Mouse (Mus musculus) hindbrain, embryonic 15.5 days (tissue): ENCODE measurements at regions not wholly inside any gene's neighbourhood (a gene's known extent, or its start where the extent isn't known, plus 50 kb on each side); places are given as distances from the start of the nearest gene placed in this dataset.

Experiments
- ATAC-seq: fragments of 200-750 bp; cut with Nextera tagmentation; 2 replicates; pipeline ENCODE4 v1.8.0; 2017; ENCODE audit warnings: low read depth, moderate number of reproducible peaks, moderate TSS enrichment; ENCODE audit not compliant: low FRiP score
- H3K27ac ChIP-seq: fragments of 300-500 bp; sonication (generic); replicated peaks from 2 replicates; pipeline ENCODE4 v1.5.1; 2015; ENCODE audit warnings: mild to moderate bottlenecking, inconsistent platforms
- H3K27me3 ChIP-seq: fragments of 300-500 bp; sonication (generic); 2 replicates; pipeline ENCODE4 v1.6.1; 2015; ENCODE audit warnings: control low read depth, inconsistent platforms
- H3K36me3 ChIP-seq: fragments of 300-500 bp; sonication (generic); 2 replicates; pipeline ENCODE4 v1.6.1; 2015; ENCODE audit warnings: control low read depth, inconsistent platforms
- H3K4me1 ChIP-seq: fragments of 300-500 bp; sonication (generic); replicated peaks from 2 replicates; pipeline ENCODE4 v1.6.1; 2015; ENCODE audit warnings: control low read depth, inconsistent platforms
- H3K4me2 ChIP-seq: fragments of 300-500 bp; sonication (generic); 2 replicates; pipeline ENCODE4 v1.6.1; 2015; ENCODE audit warnings: moderate library complexity, mild to moderate bottlenecking, inconsistent platforms
- H3K4me3 ChIP-seq: fragments of 300-500 bp; sonication (generic); 2 replicates; pipeline ENCODE4 v1.5.1; 2015; ENCODE audit warnings: mild to moderate bottlenecking, inconsistent platforms
- H3K9ac ChIP-seq: fragments of 300-500 bp; sonication (generic); 2 replicates; pipeline ENCODE4 v1.6.1; 2015; ENCODE audit warnings: inconsistent platforms
- H3K9me3 ChIP-seq: fragments of 300-500 bp; sonication (generic); 2 replicates; pipeline ENCODE4 v1.6.1; 2016; ENCODE audit warnings: control low read depth, inconsistent platforms
- WGBS: fragments of 180-500 bp; shearing (Covaris S2); methylation state at CpG from one replicate; pipeline ENCODE4 v1.1.7; 2015; 5-methylcytosine and 5-hydroxymethylcytosine counted together

GRCm38 (mm10) chr4:99394244-99394643 lies 98.5 kb downstream of the Gm12689 start:
- no peaks in the 10 kb centered on the region for H3K27me3 ChIP-seq
- H3K27ac ChIP-seq, result no peak overlapping the region
- 64% methylated on average over 2 of the region's 3 CpGs for WGBS
- no peaks in the 10 kb centered on the region for H3K4me1 ChIP-seq
- no peaks in the 10 kb centered on the region for H3K9me3 ChIP-seq
- no peak for ATAC-seq
- H3K9ac ChIP-seq, result no peak overlapping the region
- no peak overlapping the region for H3K4me2 ChIP-seq
- H3K36me3 ChIP-seq, result no peaks in the 10 kb centered on the region
- H3K4me3 ChIP-seq, result no peak overlapping the region

- H3K36me3 ChIP-seq, result no peaks in the 10 kb centered on the region
- no peak for ATAC-seq
- H3K4me1 ChIP-seq, result no peaks in the 10 kb centered on the region
- H3K9ac ChIP-seq, result no peak overlapping the region
- WGBS, result 84% methylated on average over 7 of the region's 7 CpGs
- no peak overlapping the region for H3K27ac ChIP-seq
- no peak overlapping the region for H3K4me2 ChIP-seq
- H3K9me3 ChIP-seq, result no peaks in the 10 kb centered on the region
- no peaks in the 10 kb centered on the region for H3K27me3 ChIP-seq
- H3K4me3 ChIP-seq, result no peak overlapping the region
Measured at GRCm38 (mm10) chr4:99407466-99407865, 111.8 kb downstream of the Gm12689 start.

- 74% methylated on average over 1 of the region's 1 CpGs for WGBS
- no peak overlapping the region for H3K9ac ChIP-seq
- no peak for ATAC-seq
Measured at GRCm38 (mm10) chr4:99423449-99423848, 127.7 kb downstream of the Gm12689 start.

GRCm38 (mm10) chr4:99445077-99445754 lies 149.5 kb downstream of the Gm12689 start:
- H3K9me3 ChIP-seq, result no peaks in the 10 kb centered on the region
- peak overlapping the region; percentile 46; the same call in 1 of the 2 replicates for H3K27ac ChIP-seq
- peak overlapping the region; percentile 34 for H3K4me3 ChIP-seq
- no peaks in the 10 kb centered on the region for H3K36me3 ChIP-seq
- 41% methylated on average over 28 of the region's 28 CpGs for WGBS
- H3K27me3 ChIP-seq, result no peaks in the 10 kb centered on the region
- peak overlapping the region; percentile 40; the same call in 1 of the 2 replicates for H3K9ac ChIP-seq
- H3K4me1 ChIP-seq, result 0 out of 2 replicates have a peak, but pooled peaks cover 6% of the 10 kb centered on the region
- ATAC-seq, result peak; percentile 87
- peak overlapping the region; percentile 62 for H3K4me2 ChIP-seq

More at GRCm38 (mm10) chr4:99423449-99423848, 127.7 kb downstream of the Gm12689 start:
- Histone ChIP-seq H3K36me3 (no peaks in the 10 kb centered on the region), H3K9me3 (no peaks in the 10 kb centered on the region), H3K27ac (no peak overlapping the region), H3K4me2 (no peak overlapping the region), H3K4me3 (no peak overlapping the region), H3K27me3 (0 out of 2 replicates have a peak, but pooled peaks cover 3% of the 10 kb centered on the region), H3K4me1 (no peaks in the 10 kb centered on the region)

GRCm38 (mm10) chr4:99445755-99446128 lies 150.0 kb downstream of the Gm12689 start:
- Histone ChIP-seq H3K4me1 (0 out of 2 replicates have a peak, but pooled peaks cover 6% of the 10 kb centered on the region), H3K9ac (no peak overlapping the region), H3K36me3 (no peaks in the 10 kb centered on the region), H3K4me3 (peak overlapping the region; percentile 34), H3K27ac (no peak overlapping the region), H3K4me2 (peak overlapping the region; percentile 62), H3K27me3 (no peaks in the 10 kb centered on the region), H3K9me3 (no peaks in the 10 kb centered on the region)
- ATAC-seq, result peak; percentile 57
- WGBS, result 57% methylated on average over 9 of the region's 9 CpGs

GRCm38 (mm10) chr4:99458984-99459383 lies 163.3 kb downstream of the Gm12689 start:
- no peak overlapping the region for H3K27ac ChIP-seq
- no peak for ATAC-seq
- no peaks in the 10 kb centered on the region for H3K36me3 ChIP-seq
- H3K27me3 ChIP-seq, result peaks cover 49% of the 10 kb centered on the region
- 48% methylated on average over 4 of the region's 4 CpGs for WGBS
- H3K9ac ChIP-seq, result no peak overlapping the region
- peak overlapping the region; percentile 40 for H3K4me2 ChIP-seq
- no peak overlapping the region for H3K4me3 ChIP-seq
- no peaks in the 10 kb centered on the region for H3K9me3 ChIP-seq
- peaks cover 13% of the 10 kb centered on the region for H3K4me1 ChIP-seq

- peak; percentile 94 for ATAC-seq
- Histone ChIP-seq H3K36me3 (no peaks in the 10 kb centered on the region), H3K27me3 (peaks cover 53% of the 10 kb centered on the region), H3K9me3 (no peaks in the 10 kb centered on the region), H3K27ac (0 out of 2 replicates have a peak overlapping the region, but pooled peaks have one; percentile 43), H3K4me2 (peak overlapping the region; percentile 40), H3K4me3 (no peak overlapping the region), H3K4me1 (peaks cover 13% of the 10 kb centered on the region), H3K9ac (no peak overlapping the region)
- 4% methylated on average over 14 of the region's 14 CpGs for WGBS
Measured at GRCm38 (mm10) chr4:99459436-99459835, 163.7 kb downstream of the Gm12689 start.

GRCm38 (mm10) chr4:99465493-99465892 lies 169.8 kb downstream of the Gm12689 start:
- Histone ChIP-seq H3K4me3 (no peak overlapping the region), H3K4me1 (peaks cover 4% of the 10 kb centered on the region; the same call in 1 of the 2 replicates), H3K27ac (no peak overlapping the region), H3K9me3 (no peaks in the 10 kb centered on the region), H3K4me2 (no peak overlapping the region), H3K27me3 (peaks cover 39% of the 10 kb centered on the region), H3K36me3 (no peaks in the 10 kb centered on the region), H3K9ac (no peak overlapping the region)
- 64% methylated on average over 9 of the region's 9 CpGs for WGBS
- ATAC-seq, result no peak

GRCm38 (mm10) chr4:99475701-99476218 lies 180.1 kb downstream of the Gm12689 start:
- peaks cover 8% of the 10 kb centered on the region; the same call in 1 of the 2 replicates for H3K4me1 ChIP-seq
- H3K9ac ChIP-seq, result no peak overlapping the region
- no peaks in the 10 kb centered on the region for H3K36me3 ChIP-seq
- H3K4me2 ChIP-seq, result no peak overlapping the region
- no peak overlapping the region for H3K27ac ChIP-seq
- no peaks in the 10 kb centered on the region for H3K9me3 ChIP-seq
- peaks cover 7% of the 10 kb centered on the region; the same call in 1 of the 2 replicates for H3K27me3 ChIP-seq
- ATAC-seq, result no peak
- 16% methylated on average over 11 of the region's 11 CpGs for WGBS
- no peak overlapping the region for H3K4me3 ChIP-seq

GRCm38 (mm10) chr4:99484271-99484670 lies 171.8 kb upstream of the Foxd3 start:
- no peaks in the 10 kb centered on the region for H3K9me3 ChIP-seq
- H3K4me3 ChIP-seq, result no peak overlapping the region
- H3K27ac ChIP-seq, result no peak overlapping the region
- H3K36me3 ChIP-seq, result no peaks in the 10 kb centered on the region
- 0 out of 2 replicates have a peak, but pooled peaks cover 3% of the 10 kb centered on the region for H3K27me3 ChIP-seq
- 71% methylated on average over 4 of the region's 4 CpGs for WGBS
- no peaks in the 10 kb centered on the region for H3K4me1 ChIP-seq
- no peak for ATAC-seq
- no peak overlapping the region for H3K4me2 ChIP-seq
- no peak overlapping the region for H3K9ac ChIP-seq

- H3K36me3 ChIP-seq, result no peaks in the 10 kb centered on the region
- H3K4me3 ChIP-seq, result no peak overlapping the region
- peaks cover 16% of the 10 kb centered on the region; the same call in 1 of the 2 replicates for H3K27me3 ChIP-seq
- H3K9ac ChIP-seq, result no peak overlapping the region
- no peaks in the 10 kb centered on the region for H3K4me1 ChIP-seq
- no peaks in the 10 kb centered on the region for H3K9me3 ChIP-seq
- no peak overlapping the region for H3K4me2 ChIP-seq
- WGBS, result 78% methylated on average over 12 of the region's 12 CpGs
- ATAC-seq, result no peak
- no peak overlapping the region for H3K27ac ChIP-seq
Measured at GRCm38 (mm10) chr4:99491536-99492514, 164.3 kb upstream of the Foxd3 start.
